Mouse (Mus musculus): ENCODE data around the gene Gm37240.

DNA sequence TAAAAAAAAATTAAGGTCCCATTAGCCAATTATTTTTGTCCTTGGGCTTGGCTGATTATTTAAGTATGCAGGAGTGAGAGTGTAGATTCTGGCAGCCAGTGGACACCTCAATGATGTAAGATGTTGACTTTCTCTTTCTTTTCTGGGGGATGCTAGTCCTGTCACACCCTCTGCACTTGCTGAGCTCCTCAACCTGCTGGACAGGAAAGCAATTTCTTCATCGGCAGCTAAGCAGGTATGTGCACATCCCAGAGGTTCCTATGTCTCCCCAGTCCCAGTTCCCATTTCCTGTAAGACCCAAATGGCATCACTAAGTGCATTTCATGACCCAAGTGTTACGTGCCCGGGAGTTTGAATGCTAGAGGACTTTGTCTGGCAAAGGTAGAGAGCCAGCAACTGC, 242.5 kb downstream of the Gm37240 start:
- TF ChIP-seq CTCF (IDR thresholded peaks at IDR 0.05; ENCODE audit: low read depth, low read length) = no peak
- no peak for TF ChIP-seq POLR2A (IDR thresholded peaks at IDR 0.05; ENCODE audit: borderline replicate concordance, low read depth, low read length)

All from bone marrow macrophage, adult 2 months (primary cell).